Mouse (Mus musculus): ENCODE data around the gene Sgsh.

GRCm38 (mm10) chr11:119339179-119339578 lies 16.2 kb downstream of the Sgsh start:
- TF ChIP-seq FLI1 (IDR thresholded peaks at IDR 0.05; ENCODE audit: low read length) (no peak), GATA1 (IDR thresholded peaks at IDR 0.05; ENCODE audit: borderline replicate concordance, low read length) (no peak)
